Mouse (Mus musculus) liver, adult 2 months (tissue): ENCODE results near the gene Zbtb22.

ENCODE experiments used
- CTCF ChIP-seq: fragments of 200-500 bp; IDR thresholded peaks from 2 replicates; pipeline ENCODE4 v1.5.1; 2011; ENCODE audit warnings: low read depth, low read length, control low read depth
- POLR2A ChIP-seq: fragments of 200-500 bp; IDR thresholded peaks from 2 replicates; pipeline ENCODE4 v1.6.1; 2011; ENCODE audit warnings: low read length, control low read depth; ENCODE audit not compliant: insufficient read depth; ENCODE audit errors: extremely low read depth

- no peak for TF ChIP-seq CTCF
- no peak for TF ChIP-seq POLR2A
These were observed 15.3 kb upstream of the Zbtb22 start for GRCm38 (mm10) chr17:33900281-33900988.
